In genomic region chr7:45068000-45068318, GRCm38 (mm10) we compare ENCODE assay signal across 9 mouse cellular contexts. TPM values are rescaled to one million over a fixed set of nuclear protein-coding genes. Genes with fewer than 3 reads are reported as not detected.
DNase-seq lines count a peak whose midpoint lies in the region; ATAC-seq and TF ChIP-seq lines count a peak whose summit lies in the region.
"Had no signal": no experiment of that assay in that cellular context is flagged by ENCODE, and none has a peak within 500 bp of the region (broad histone marks: within the 10 kb centered on the region; RNA-seq: fewer than 3 reads in every experiment).

No protein-coding gene starts in this region.

- no peak overlapping the region for H3K27ac ChIP-seq in heart, embryonic 15.5 days
- H3K27ac ChIP-seq in heart, embryonic 12.5 days (ENCODE audit: poor library complexity, severe bottlenecking) = no peak overlapping the region
- no peak overlapping the region for H3K27ac ChIP-seq in intestine, embryonic 14.5 days (ENCODE audit: low read depth)
- H3K27ac ChIP-seq in thymus, adult 2 months (ENCODE audit: control insufficient read depth, insufficient read depth, low read length) = no peak overlapping the region

- no peaks in the 10 kb centered on the region for H3K9me3 ChIP-seq in heart, embryonic 15.5 days (replicated peaks)
- H3K9me3 ChIP-seq in heart, embryonic 12.5 days (replicated peaks) = no peaks in the 10 kb centered on the region
- no peaks in the 10 kb centered on the region for H3K9me3 ChIP-seq in E14TG2a.4 (ENCODE audit: low read length)
- H3K9me3 ChIP-seq in intestine, embryonic 14.5 days (ENCODE audit: control insufficient read depth, low read length) = no peaks in the 10 kb centered on the region

- 0 out of 2 replicates have a peak, but pooled peaks cover 3% of the 10 kb centered on the region for H3K36me3 ChIP-seq in heart, embryonic 15.5 days
- H3K36me3 ChIP-seq in heart, embryonic 12.5 days = no peaks in the 10 kb centered on the region
- H3K36me3 ChIP-seq in E14TG2a.4 (ENCODE audit: insufficient read depth, low read length) = peaks cover 25% of the 10 kb centered on the region
- H3K36me3 ChIP-seq in intestine, embryonic 14.5 days (ENCODE audit: control insufficient read depth, insufficient read depth, low read length) = no peaks in the 10 kb centered on the region
- H3K36me3 ChIP-seq in thymus, adult 2 months (ENCODE audit: control insufficient read depth, insufficient read depth, low read length) = no peaks in the 10 kb centered on the region

- DNase-seq in c-Kit-positive CD71-negative TER-119-negative erythroid progenitor cells, embryonic 14.5 days (ENCODE audit: low read depth) = peak; percentile 69
- DNase-seq in intestine, embryonic 14.5 days (ENCODE audit: low spot score) = peak; percentile 69
- peak; percentile 74 for DNase-seq in lung, postnatal 10 days
- DNase-seq in thymus, adult 2 months = peak; percentile 69
- no peak for DNase-seq in layer of hippocampus, postnatal 14 days (ENCODE audit: low spot score in 2 of 2)

- no peak overlapping the region for H3K4me3 ChIP-seq in heart, embryonic 15.5 days
- no peak overlapping the region for H3K4me3 ChIP-seq in heart, embryonic 12.5 days
- H3K4me3 ChIP-seq in E14TG2a.4 (replicated peaks; ENCODE audit: low read length) = no peak overlapping the region
- H3K4me3 ChIP-seq in intestine, embryonic 14.5 days (ENCODE audit: low read depth, low read length) = no peak overlapping the region
- H3K4me3 ChIP-seq in thymus, adult 2 months (ENCODE audit: control insufficient read depth, insufficient read depth, low read length) = no peak overlapping the region
- H3K4me3 ChIP-seq: erythroblast, embryonic 14.5 days had no signal

- 37% methylated on average over 5 of the region's 5 CpGs for WGBS in heart, embryonic 15.5 days
- WGBS in heart, embryonic 12.5 days = 28% methylated on average over 5 of the region's 5 CpGs
- 35% methylated on average over 5 of the region's 5 CpGs for WGBS in intestine, embryonic 14.5 days
- 48% methylated on average over 5 of the region's 5 CpGs for WGBS in thymus, adult 2 months

- peak; percentile 74 for TF ChIP-seq CTCF in E14TG2a.4 (conservative IDR thresholded peaks at IDR 0.05; ENCODE audit: low read length)
- TF ChIP-seq CTCF in thymus, adult 2 months (IDR thresholded peaks at IDR 0.05; ENCODE audit: borderline replicate concordance, control insufficient read depth, extremely low read depth, insufficient read depth, low read length, poor library complexity) = peak; percentile 96

- peaks cover 10% of the 10 kb centered on the region for H3K4me1 ChIP-seq in heart, embryonic 15.5 days (replicated peaks)
- peaks cover 11% of the 10 kb centered on the region; the same call in 1 of the 2 replicates for H3K4me1 ChIP-seq in heart, embryonic 12.5 days (replicated peaks)
- H3K4me1 ChIP-seq in E14TG2a.4 (replicated peaks; ENCODE audit: low read depth, low read length) = peaks cover 92% of the 10 kb centered on the region
- peaks cover 7% of the 10 kb centered on the region; the same call in 1 of the 2 replicates for H3K4me1 ChIP-seq in intestine, embryonic 14.5 days (replicated peaks; ENCODE audit: control insufficient read depth, insufficient read depth, low read length)
- H3K4me1 ChIP-seq in thymus, adult 2 months (replicated peaks; ENCODE audit: control insufficient read depth, insufficient read depth, low read length) = peaks cover 9% of the 10 kb centered on the region; the same call in 1 of the 2 replicates

- 0 out of 2 replicates have a peak, but pooled peaks have one; percentile 3 for ATAC-seq in heart, embryonic 15.5 days (replicated peaks; ENCODE audit: insufficient number of reproducible peaks, insufficient read depth, low FRiP score, low read depth)
- ATAC-seq in heart, embryonic 12.5 days (ENCODE audit: insufficient number of reproducible peaks, low FRiP score) = no peak; the same call in 1 of the 2 replicates
- ATAC-seq in intestine, embryonic 14.5 days (replicated peaks; ENCODE audit: low FRiP score, low TSS enrichment, low read depth) = 0 out of 2 replicates have a peak, but pooled peaks have one; percentile 37

- H3K27me3 ChIP-seq in heart, embryonic 15.5 days = no peaks in the 10 kb centered on the region
- no peaks in the 10 kb centered on the region for H3K27me3 ChIP-seq in heart, embryonic 12.5 days (replicated peaks)
- no peaks in the 10 kb centered on the region for H3K27me3 ChIP-seq in E14TG2a.4 (ENCODE audit: insufficient read depth, low read length)
- H3K27me3 ChIP-seq in intestine, embryonic 14.5 days (replicated peaks; ENCODE audit: control insufficient read depth, insufficient read depth, low read length) = no peaks in the 10 kb centered on the region
- no peaks in the 10 kb centered on the region for H3K27me3 ChIP-seq in thymus, adult 2 months (ENCODE audit: control insufficient read depth, insufficient read depth, low read length)

- H3K9ac ChIP-seq in heart, embryonic 15.5 days = no peak overlapping the region
- no peak overlapping the region for H3K9ac ChIP-seq in heart, embryonic 12.5 days
- H3K9ac ChIP-seq in intestine, embryonic 14.5 days (ENCODE audit: low read length) = no peak overlapping the region

- TF ChIP-seq POLR2A in thymus, adult 2 months (IDR thresholded peaks at IDR 0.05; ENCODE audit: control insufficient read depth, extremely low read depth, insufficient read depth, low read length, poor library complexity) = no peak

- H3K4me2 ChIP-seq in heart, embryonic 15.5 days = no peak overlapping the region
- no peak overlapping the region for H3K4me2 ChIP-seq in heart, embryonic 12.5 days
- no peak overlapping the region for H3K4me2 ChIP-seq in intestine, embryonic 14.5 days (ENCODE audit: low read length)

RNA-seq across cellular contexts. Expression of gene Prrg2, which starts 5.5 kb away (rescaled TPM):
- polyA plus RNA-seq in heart, embryonic 15.5 days (2015; fragmentation: Nextera tagmentation; extraction: Ambion mirVana) = 12.9 and 15.9 TPM in 2 replicates
- 13.6 and 14.0 TPM in 2 replicates for polyA plus RNA-seq in heart, embryonic 12.5 days (2016; fragmentation: Nextera tagmentation; extraction: Ambion mirVana)
- polyA plus RNA-seq in intestine, embryonic 14.5 days (2014; fragmentation: Nextera tagmentation; extraction: Ambion mirVana) = 21.8 and 24.0 TPM in 2 replicates
- 32.4 and 40.5 TPM in 2 replicates for polyA plus RNA-seq in thymus, adult 2 months (2012; rRNA removed)
- total RNA-seq in layer of hippocampus, postnatal 14 days (2021) = 1 to 10 TPM; 5.3 to 7.4 TPM

RNA-seq across cellular contexts. Expression of gene Nosip, which starts 5.7 kb away (rescaled TPM):
- 42.4 and 54.8 TPM in 2 replicates for polyA plus RNA-seq in heart, embryonic 15.5 days (2015; fragmentation: Nextera tagmentation; extraction: Ambion mirVana)
- 43.3 and 45.7 TPM in 2 replicates for polyA plus RNA-seq in heart, embryonic 12.5 days (2016; fragmentation: Nextera tagmentation; extraction: Ambion mirVana)
- 57.2 and 63.0 TPM in 2 replicates for polyA plus RNA-seq in intestine, embryonic 14.5 days (2014; fragmentation: Nextera tagmentation; extraction: Ambion mirVana)
- polyA plus RNA-seq in thymus, adult 2 months (2012; rRNA removed) = 159 and 165 TPM in 2 replicates
- total RNA-seq in layer of hippocampus, postnatal 14 days (2021) = 10 to 100 TPM; 49.2 to 55.4 TPM

RNA-seq across cellular contexts. Expression of gene Prr12, which starts 15.3 kb away (rescaled TPM):
- 5.0 and 7.6 TPM in 2 replicates for polyA plus RNA-seq in heart, embryonic 15.5 days (2015; fragmentation: Nextera tagmentation; extraction: Ambion mirVana)
- polyA plus RNA-seq in heart, embryonic 12.5 days (2016; fragmentation: Nextera tagmentation; extraction: Ambion mirVana) = 7.1 and 7.2 TPM in 2 replicates
- 14.0 and 15.0 TPM in 2 replicates for polyA plus RNA-seq in intestine, embryonic 14.5 days (2014; fragmentation: Nextera tagmentation; extraction: Ambion mirVana)
- 32.7 and 43.5 TPM in 2 replicates for polyA plus RNA-seq in thymus, adult 2 months (2012; rRNA removed)
- total RNA-seq in layer of hippocampus, postnatal 14 days (2021) = 10 to 100 TPM; 67.3 to 67.9 TPM

RNA-seq across cellular contexts. Expression of gene Rcn3, which starts 24.1 kb away (rescaled TPM):
- polyA plus RNA-seq in heart, embryonic 15.5 days (2015; fragmentation: Nextera tagmentation; extraction: Ambion mirVana) = 223 and 285 TPM in 2 replicates
- polyA plus RNA-seq in heart, embryonic 12.5 days (2016; fragmentation: Nextera tagmentation; extraction: Ambion mirVana) = 290 and 291 TPM in 2 replicates
- polyA plus RNA-seq in intestine, embryonic 14.5 days (2014; fragmentation: Nextera tagmentation; extraction: Ambion mirVana) = 313 and 323 TPM in 2 replicates
- polyA plus RNA-seq in thymus, adult 2 months (2012; rRNA removed) = 22.2 and 34.9 TPM in 2 replicates
- 10 to 100 TPM; 10.3 to 13.8 TPM for total RNA-seq in layer of hippocampus, postnatal 14 days (2021)

RNA-seq across cellular contexts. Expression of gene Fcgrt, which starts 35.7 kb away (rescaled TPM):
- polyA plus RNA-seq in heart, embryonic 15.5 days (2015; fragmentation: Nextera tagmentation; extraction: Ambion mirVana) = 52.5 and 62.7 TPM in 2 replicates
- 28.1 and 28.3 TPM in 2 replicates for polyA plus RNA-seq in heart, embryonic 12.5 days (2016; fragmentation: Nextera tagmentation; extraction: Ambion mirVana)
- 64.1 and 65.1 TPM in 2 replicates for polyA plus RNA-seq in intestine, embryonic 14.5 days (2014; fragmentation: Nextera tagmentation; extraction: Ambion mirVana)
- 30.8 and 38.9 TPM in 2 replicates for polyA plus RNA-seq in thymus, adult 2 months (2012; rRNA removed)
- 10 to 100 TPM; 17.1 to 20.9 TPM for total RNA-seq in layer of hippocampus, postnatal 14 days (2021)

Comparison
In these comparisons a context has a peak if more than half of its experiments do, and no peak if none do; other contexts are left out.
1. DNase-seq: peak in c-Kit-positive CD71-negative TER-119-negative erythroid progenitor cells, embryonic 14.5 days (single experiment), intestine, embryonic 14.5 days (single experiment), lung, postnatal 10 days (single experiment) and thymus, adult 2 months (single experiment); none in layer of hippocampus, postnatal 14 days (0 of 2).